Mouse (Mus musculus) neural tube, embryonic 11.5 days (tissue): ENCODE measurements around the gene Prrt2. TPM values are rescaled to one million over a fixed set of nuclear protein-coding genes. Genes with fewer than 3 reads are reported as not detected.

Experiments used
- ATAC-seq: fragments of 200-750 bp; cut with Nextera tagmentation; 2 replicates; pipeline ENCODE4 v1.8.0; 2017; ENCODE audit warnings: moderate number of reproducible peaks, mild to moderate bottlenecking, moderate TSS enrichment, moderate library complexity; ENCODE audit not compliant: insufficient read depth, low FRiP score, low TSS enrichment
- DNase-seq: peaks from one replicate; pipeline ENCODE4 v3.0.0-alpha.2; 2015; ENCODE audit warnings: low spot score
- H3K27ac ChIP-seq: fragments of 300-500 bp; sonication (generic); 2 replicates; pipeline ENCODE4 v1.5.1; 2014; ENCODE audit warnings: low read depth, mild to moderate bottlenecking, low read length
- H3K27me3 ChIP-seq: fragments of 300-500 bp; sonication (generic); 2 replicates; pipeline ENCODE4 v1.6.1; 2014; ENCODE audit warnings: mild to moderate bottlenecking, low read length, mixed read lengths; ENCODE audit not compliant: control insufficient read depth, insufficient read depth
- H3K36me3 ChIP-seq: fragments of 300-500 bp; sonication (generic); 2 replicates; pipeline ENCODE4 v1.6.1; 2014; ENCODE audit warnings: mild to moderate bottlenecking, low read length, moderate library complexity, mixed read lengths; ENCODE audit not compliant: control insufficient read depth, insufficient read depth
- H3K4me1 ChIP-seq: fragments of 300-500 bp; sonication (generic); 2 replicates; pipeline ENCODE4 v1.6.1; 2014; ENCODE audit warnings: low read length, mixed read lengths; ENCODE audit not compliant: control insufficient read depth, insufficient read depth
- H3K4me2 ChIP-seq: fragments of 300-500 bp; sonication (generic); 2 replicates; pipeline ENCODE4 v1.6.1; 2014; ENCODE audit warnings: low read depth, mild to moderate bottlenecking, moderate library complexity
- H3K4me3 ChIP-seq: fragments of 300-500 bp; sonication (generic); 2 replicates; pipeline ENCODE4 v1.5.1; 2014; ENCODE audit warnings: low read depth, low read length
- H3K9ac ChIP-seq: fragments of 300-500 bp; sonication (generic); 2 replicates; pipeline ENCODE4 v1.6.1; 2014; ENCODE audit warnings: mild to moderate bottlenecking, low read length
- H3K9me3 ChIP-seq: fragments of 300-500 bp; sonication (generic); 2 replicates; pipeline ENCODE4 v1.6.1; 2016; ENCODE audit warnings: low read length; ENCODE audit not compliant: control insufficient read depth
- WGBS: fragments of 180-500 bp; shearing (Covaris S2); extraction: QIAGEN DNeasy Blood & Tissue Kit; methylation state at CpG from one replicate; pipeline ENCODE4 v1.1.7; 2014; 5-methylcytosine and 5-hydroxymethylcytosine counted together
- polyA plus RNA-seq: library from polyadenylated mRNA; unstranded; fragments of >200 nt; fragmentation: Nextera tagmentation; extraction: Ambion mirVana; gene quantifications from 2 replicates; pipeline ENCODE4 v1.2.1, GENCODE M21; 2014

The Prrt2 gene
- polyA plus RNA-seq, result 6.2 and 6.9 TPM in 2 replicates

DNA sequence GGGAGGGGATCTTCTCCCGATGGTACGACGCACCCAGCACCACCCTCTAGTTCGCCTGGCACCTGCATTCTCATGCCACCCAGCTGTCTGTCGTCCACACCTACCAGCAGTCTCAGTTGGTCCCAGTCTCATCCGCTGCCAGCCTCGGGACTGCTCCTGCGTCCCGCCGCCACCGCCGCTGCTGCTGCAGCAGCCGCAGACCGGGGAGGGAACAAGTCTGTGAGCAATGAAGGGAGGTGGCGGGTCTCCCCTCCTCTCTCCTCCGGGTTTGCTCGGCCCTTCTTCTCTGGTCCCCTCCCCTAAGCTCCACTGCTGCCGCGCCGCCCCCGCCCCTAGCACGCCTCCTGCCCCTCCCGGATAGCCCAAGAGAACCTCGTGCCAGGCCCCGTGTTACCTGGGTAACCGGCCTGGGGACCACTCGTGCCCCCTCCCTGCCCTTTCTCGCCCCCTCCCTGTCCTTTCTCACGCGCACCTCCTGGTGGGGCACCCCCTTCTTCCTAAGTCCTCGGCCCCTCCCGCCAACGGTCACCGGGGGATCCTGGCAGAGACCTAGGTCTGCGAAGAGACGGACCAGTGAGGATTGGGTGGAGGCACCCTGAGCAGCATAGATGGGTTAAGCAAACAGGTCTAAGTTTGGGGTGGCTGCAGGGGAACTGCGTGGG, at the start of gene Prrt2, which contains the start of gene Gm42742:
Gene Prrt2 (minus strand): TSS at position 311 of the 662 bp plus-strand sequence.
Gene Gm42742 (minus strand): TSS at position 197 of the 662 bp plus-strand sequence.
- Histone ChIP-seq H3K4me2 (peak within 1 kb of the TSS; percentile 84), H3K27ac (peak within 1 kb of the TSS; percentile 47; the same call in 1 of the 2 replicates), H3K27me3 (no peaks in the 10 kb centered on the region), H3K36me3 (peaks cover 12% of the 10 kb centered on the region), H3K9me3 (no peaks in the 10 kb centered on the region), H3K4me3 (peak within 1 kb of the TSS; percentile 38), H3K9ac (peak within 1 kb of the TSS; percentile 70), H3K4me1 (peaks cover 37% of the 10 kb centered on the region)
- DNase-seq (peak; percentile 60), ATAC-seq (no peak)
- WGBS, result 2% methylated on average over 28 of the region's 37 CpGs

- no peak overlapping the region for H3K9ac ChIP-seq
- no peaks in the 10 kb centered on the region for H3K36me3 ChIP-seq
- WGBS, result 77% methylated on average over 4 of the region's 4 CpGs
- no peak for DNase-seq
- no peaks in the 10 kb centered on the region for H3K27me3 ChIP-seq
- no peak for ATAC-seq
- H3K9me3 ChIP-seq, result no peaks in the 10 kb centered on the region
- H3K27ac ChIP-seq, result no peak overlapping the region
- no peaks in the 10 kb centered on the region for H3K4me1 ChIP-seq
- H3K4me3 ChIP-seq, result no peak overlapping the region
- H3K4me2 ChIP-seq, result no peak overlapping the region
Observed at GRCm38 (mm10) chr7:127066317-127066716, 45.3 kb upstream of the Prrt2 start.

DNA sequence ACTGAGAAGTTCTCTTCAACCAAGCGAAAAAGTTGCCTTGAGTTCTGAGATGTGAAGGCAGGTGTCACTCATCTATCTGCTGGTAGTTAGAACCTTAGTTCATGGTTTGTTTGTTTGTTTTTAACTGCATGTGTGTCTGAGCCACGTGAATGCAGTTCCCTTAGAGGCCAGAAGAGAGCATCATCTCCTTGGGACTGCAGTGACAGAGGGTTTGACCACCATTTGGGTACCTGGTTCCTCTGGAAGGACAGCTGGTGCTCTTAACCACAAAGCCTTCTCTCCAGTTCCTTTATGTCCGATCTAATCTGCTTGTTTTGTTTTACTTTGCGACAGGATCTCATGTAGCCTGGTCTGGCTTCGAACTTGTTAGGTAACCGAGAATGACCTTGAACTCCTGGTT, 44.5 kb upstream of the Prrt2 start:
- no peak for DNase-seq
- no peak overlapping the region for H3K9ac ChIP-seq
- H3K4me1 ChIP-seq, result no peaks in the 10 kb centered on the region
- no peaks in the 10 kb centered on the region for H3K27me3 ChIP-seq
- no peaks in the 10 kb centered on the region for H3K9me3 ChIP-seq
- H3K36me3 ChIP-seq, result no peaks in the 10 kb centered on the region
- H3K27ac ChIP-seq, result no peak overlapping the region
- ATAC-seq, result no peak
- WGBS, result 86% methylated on average over 6 of the region's 6 CpGs
- no peak overlapping the region for H3K4me2 ChIP-seq
- H3K4me3 ChIP-seq, result no peak overlapping the region

DNA sequence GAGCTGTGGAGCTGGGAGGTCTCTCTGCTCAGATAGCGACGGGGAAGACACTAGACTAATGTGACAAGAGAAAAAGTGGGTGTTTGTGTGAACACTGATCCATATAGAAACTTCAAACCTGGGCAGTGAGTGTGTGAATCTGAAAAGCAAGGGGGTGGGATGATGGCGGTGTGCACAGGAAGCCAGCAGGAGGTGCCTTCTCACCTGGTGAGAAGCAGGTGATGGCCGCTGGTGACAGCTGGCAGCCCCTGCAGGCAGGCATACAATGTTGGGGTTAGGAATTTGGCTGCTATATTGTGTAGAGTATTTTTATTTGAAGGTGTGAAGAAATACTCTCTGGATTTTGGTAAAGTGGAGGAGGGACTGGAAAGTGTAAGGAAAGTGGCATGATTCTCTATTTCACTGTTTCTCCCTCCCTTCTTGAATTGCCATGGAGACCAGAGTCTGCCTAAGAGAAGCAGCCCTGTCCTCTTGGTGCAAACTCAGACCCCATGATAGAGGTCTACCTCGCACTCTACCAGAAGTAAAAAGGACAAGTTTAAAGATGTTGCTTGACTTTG, 34.1 kb upstream of the Prrt2 start:
- no peaks in the 10 kb centered on the region for H3K27me3 ChIP-seq
- no peak overlapping the region for H3K9ac ChIP-seq
- no peak for DNase-seq
- H3K9me3 ChIP-seq, result no peaks in the 10 kb centered on the region
- ATAC-seq, result no peak
- H3K27ac ChIP-seq, result no peak overlapping the region
- no peak overlapping the region for H3K4me3 ChIP-seq
- H3K36me3 ChIP-seq, result no peaks in the 10 kb centered on the region
- H3K4me2 ChIP-seq, result no peak overlapping the region
- no peaks in the 10 kb centered on the region for H3K4me1 ChIP-seq
- WGBS, result 73% methylated on average over 5 of the region's 5 CpGs

DNA sequence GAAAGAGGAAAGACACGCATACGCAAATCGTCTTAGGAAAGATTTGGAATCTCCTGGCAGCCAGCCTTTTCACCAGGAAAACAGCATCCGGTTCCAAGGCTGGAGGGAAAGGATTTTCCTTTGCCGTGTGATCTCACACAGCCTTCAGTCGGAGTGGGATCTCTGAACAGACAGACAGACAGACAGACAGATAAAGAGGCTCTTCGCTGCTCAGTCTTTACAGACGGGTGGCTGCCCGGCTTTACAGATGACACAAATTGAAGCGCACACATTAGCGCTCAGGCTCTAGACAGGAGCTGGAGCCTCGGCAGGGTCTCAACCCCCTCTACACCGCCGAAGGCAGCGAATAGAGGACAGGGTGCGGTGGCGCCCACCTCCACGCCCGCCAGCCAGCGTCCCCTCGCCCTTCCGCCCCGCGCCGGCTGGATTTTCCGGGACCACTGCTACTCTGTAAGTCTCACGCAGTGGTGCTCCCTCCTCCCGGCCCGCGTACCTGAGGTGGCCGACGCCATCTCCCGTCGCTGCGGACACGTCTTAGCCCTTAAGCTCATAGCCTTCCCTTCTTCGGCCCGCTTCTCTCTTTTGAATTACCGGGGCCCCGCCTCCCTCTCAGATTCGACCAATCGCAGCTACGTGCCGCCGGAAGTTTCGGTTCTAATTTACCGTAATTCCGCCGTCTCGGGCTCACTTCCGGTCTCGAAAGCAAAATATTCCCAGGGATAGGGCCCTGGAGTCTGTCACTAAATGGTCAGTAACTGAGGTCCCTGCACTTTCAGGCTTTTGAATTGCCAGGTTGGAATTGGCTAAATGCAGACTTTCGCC, 21.1 kb upstream of the Prrt2 start, which contains the start of gene Kif22:
Gene Kif22 (minus strand): TSS at position 621 of the 822 bp plus-strand sequence.
- no peaks in the 10 kb centered on the region for H3K27me3 ChIP-seq
- H3K9ac ChIP-seq, result peak within 1 kb of the TSS; percentile 81
- H3K4me1 ChIP-seq, result peaks cover 4% of the 10 kb centered on the region; the same call in 1 of the 2 replicates
- peak within 1 kb of the TSS; percentile 85 for H3K4me2 ChIP-seq
- no peaks in the 10 kb centered on the region for H3K9me3 ChIP-seq
- ATAC-seq (peak; percentile 81), DNase-seq (peak; percentile 90)
- H3K4me3 ChIP-seq, result peak within 1 kb of the TSS; percentile 94
- under 1% methylated on average over 53 of the region's 53 CpGs for WGBS
- H3K27ac ChIP-seq, result 0 out of 2 replicates have a peak within 1 kb of the TSS, but pooled peaks have one; percentile 17
- H3K36me3 ChIP-seq, result no peaks in the 10 kb centered on the region

DNA sequence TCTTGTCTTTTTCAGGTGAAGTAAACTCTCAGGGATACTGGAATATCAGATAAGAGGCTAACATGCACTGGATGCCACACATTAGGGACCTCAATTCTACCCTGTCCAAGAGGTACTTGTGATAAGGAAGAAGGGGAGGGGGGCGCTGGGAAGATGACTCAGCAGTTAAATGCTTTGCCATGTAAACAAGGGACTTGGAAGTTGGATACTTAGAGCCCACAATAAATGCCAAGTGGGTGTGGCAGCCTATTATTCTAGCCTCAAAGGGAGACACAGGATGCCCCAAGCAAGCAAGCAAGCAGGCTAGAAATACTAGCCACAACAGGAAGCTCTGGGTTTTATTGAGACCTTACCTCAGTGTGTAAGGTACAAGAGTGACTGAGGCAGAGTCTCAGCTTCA, 10.2 kb upstream of the Prrt2 start:
- 60% methylated on average over 1 of the region's 1 CpGs for WGBS
- Histone ChIP-seq H3K27ac (no peak overlapping the region), H3K4me3 (no peak overlapping the region), H3K9ac (no peak overlapping the region), H3K4me2 (no peak overlapping the region), H3K27me3 (no peaks in the 10 kb centered on the region), H3K9me3 (no peaks in the 10 kb centered on the region), H3K4me1 (peaks cover 7% of the 10 kb centered on the region), H3K36me3 (peaks cover 27% of the 10 kb centered on the region)
- DNase-seq, result no peak
- no peak for ATAC-seq

DNA sequence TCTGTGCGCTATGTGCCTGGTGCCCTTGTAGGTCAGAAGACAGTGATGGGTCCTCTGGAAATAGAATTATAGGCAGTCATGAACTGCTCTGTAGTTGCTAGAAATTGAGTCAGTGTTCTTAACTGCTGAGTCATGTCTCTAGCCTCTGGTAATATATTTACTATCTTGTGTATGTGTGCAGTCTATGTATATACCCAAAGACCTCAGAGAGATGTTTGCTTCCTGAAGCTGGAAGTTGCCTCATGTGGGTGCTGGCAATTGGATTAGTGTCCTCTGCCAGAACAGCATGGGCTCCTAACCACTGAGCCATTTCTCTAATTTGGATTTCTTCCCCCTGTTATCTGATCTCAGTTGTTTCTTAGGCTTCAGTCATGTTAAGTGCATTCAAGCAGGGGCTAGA, 9.2 kb upstream of the Prrt2 start:
- Histone ChIP-seq H3K27me3 (no peaks in the 10 kb centered on the region), H3K4me1 (peaks cover 7% of the 10 kb centered on the region), H3K4me2 (no peak overlapping the region), H3K4me3 (no peak overlapping the region), H3K9me3 (no peaks in the 10 kb centered on the region), H3K36me3 (peaks cover 27% of the 10 kb centered on the region), H3K27ac (no peak overlapping the region), H3K9ac (no peak overlapping the region)
- ATAC-seq, result no peak
- 100% methylated on average over 1 of the region's 1 CpGs for WGBS
- DNase-seq, result no peak

GRCm38 (mm10) chr7:127027885-127028284, 6.9 kb upstream of the Prrt2 start:
- 78% methylated on average over 8 of the region's 8 CpGs for WGBS

More at GRCm38 (mm10) chr7:127027885-127028284, 6.9 kb upstream of the Prrt2 start:
- Histone ChIP-seq H3K9ac (peak overlapping the region; percentile 26), H3K4me2 (peak overlapping the region; percentile 42), H3K27ac (peak overlapping the region; percentile 63), H3K4me1 (peaks cover 29% of the 10 kb centered on the region), H3K4me3 (peak overlapping the region; percentile 99), H3K36me3 (peaks cover 23% of the 10 kb centered on the region), H3K9me3 (no peaks in the 10 kb centered on the region), H3K27me3 (no peaks in the 10 kb centered on the region)
- ATAC-seq (peak; percentile 5; the same call in 1 of the 2 replicates), DNase-seq (no peak)
